Mouse (Mus musculus) liver, postnatal 0 days (tissue): ENCODE measurements at regions not wholly inside any gene's neighbourhood (a gene's known extent, or its start where the extent isn't known, plus 50 kb on each side); places are given as distances from the start of the nearest gene placed in this dataset.

Experiments
- ATAC-seq: fragments of 200-750 bp; cut with Nextera tagmentation; 2 replicates; pipeline ENCODE4 v1.8.0; 2017; ENCODE audit warnings: mild to moderate bottlenecking, moderate library complexity
- DNase-seq: peaks from one replicate; pipeline ENCODE4 v3.0.0-alpha.2; 2016
- H3K27ac ChIP-seq: fragments of 300-500 bp; sonication (generic); 2 replicates; pipeline ENCODE4 v1.5.1; 2014; ENCODE audit warnings: antibody characterized with exemption, moderate library complexity, mild to moderate bottlenecking, low read depth
- H3K27me3 ChIP-seq: fragments of 300-500 bp; sonication (generic); 2 replicates; pipeline ENCODE4 v1.6.1; 2014; ENCODE audit warnings: low read length, control low read depth, mixed read lengths; ENCODE audit not compliant: insufficient read depth
- H3K36me3 ChIP-seq: fragments of 300-500 bp; sonication (generic); replicated peaks from 2 replicates; pipeline ENCODE4 v1.6.1; 2014; ENCODE audit warnings: mild to moderate bottlenecking, control low read depth, low read length, moderate library complexity, mixed read lengths; ENCODE audit not compliant: insufficient read depth
- H3K4me1 ChIP-seq: fragments of 300-500 bp; sonication (generic); 2 replicates; pipeline ENCODE4 v1.6.1; 2014; ENCODE audit warnings: antibody characterized with exemption, mild to moderate bottlenecking, control low read depth; ENCODE audit not compliant: insufficient read depth
- H3K4me2 ChIP-seq: fragments of 300-500 bp; sonication (generic); 2 replicates; pipeline ENCODE4 v1.6.1; 2014; ENCODE audit warnings: low read depth, mild to moderate bottlenecking, low read length, moderate library complexity, mixed read lengths
- H3K4me3 ChIP-seq: fragments of 300-500 bp; sonication (generic); 2 replicates; pipeline ENCODE4 v1.5.1; 2014; ENCODE audit warnings: low read depth, low read length
- H3K9ac ChIP-seq: fragments of 300-500 bp; sonication (generic); replicated peaks from 2 replicates; pipeline ENCODE4 v1.6.1; 2014; ENCODE audit warnings: mild to moderate bottlenecking, moderate library complexity
- H3K9me3 ChIP-seq: fragments of 300-500 bp; sonication (generic); 2 replicates; pipeline ENCODE4 v1.6.1; 2016; ENCODE audit warnings: mild to moderate bottlenecking, control low read depth, low read length, mixed read lengths
- CTCF ChIP-seq: sonication (generic); IDR thresholded peaks from 2 replicates; pipeline ENCODE4 v1.5.1; 2016; ENCODE audit warnings: antibody characterized with exemption, low read depth
- EP300 ChIP-seq: IDR thresholded peaks from 2 replicates; pipeline ENCODE4 v1.6.1; 2016; ENCODE audit warnings: antibody characterized with exemption, low read depth, mild to moderate bottlenecking
- WGBS: fragments of 180-500 bp; shearing (Covaris S2); extraction: QIAGEN DNeasy Blood & Tissue Kit; methylation state at CpG from one replicate; pipeline ENCODE4 v1.1.7; 2014; ENCODE audit not compliant: insufficient replicate concordance; 5-methylcytosine and 5-hydroxymethylcytosine counted together

- Histone ChIP-seq H3K27me3 (no peaks in the 10 kb centered on the region), H3K27ac (no peak overlapping the region), H3K4me3 (no peak overlapping the region), H3K36me3 (no peaks in the 10 kb centered on the region), H3K4me2 (no peak overlapping the region), H3K9ac (no peak overlapping the region), H3K9me3 (no peaks in the 10 kb centered on the region), H3K4me1 (no peaks in the 10 kb centered on the region)
- TF ChIP-seq CTCF (no peak), EP300 (no peak)
- 59% methylated on average over 2 of the region's 2 CpGs for WGBS
- ATAC-seq (no peak), DNase-seq (no peak)
Observed at GRCm38 (mm10) chr3:102354771-102355170, 114.9 kb upstream of the Ngf start.

- Histone ChIP-seq H3K27ac (no peak overlapping the region), H3K9ac (no peak overlapping the region)
- 79% methylated on average over 6 of the region's 6 CpGs for WGBS
Observed at GRCm38 (mm10) chr3:102353277-102353900, 116.3 kb upstream of the Ngf start.

GRCm38 (mm10) chr3:102346077-102346476 lies 123.6 kb upstream of the Ngf start:
- no peak overlapping the region for H3K4me2 ChIP-seq
- no peaks in the 10 kb centered on the region for H3K9me3 ChIP-seq
- H3K4me1 ChIP-seq: no peaks in the 10 kb centered on the region
- H3K27me3 ChIP-seq: no peaks in the 10 kb centered on the region
- H3K27ac ChIP-seq: no peak overlapping the region
- TF ChIP-seq EP300 (no peak), CTCF (no peak)
- H3K4me3 ChIP-seq: no peak overlapping the region
- H3K9ac ChIP-seq: no peak overlapping the region
- H3K36me3 ChIP-seq: no peaks in the 10 kb centered on the region
- ATAC-seq: no peak
- no peak for DNase-seq
- 60% methylated on average over 3 of the region's 3 CpGs for WGBS

More at GRCm38 (mm10) chr3:102353277-102353900, 116.3 kb upstream of the Ngf start:
- DNase-seq (no peak), ATAC-seq (no peak)
- H3K4me2 ChIP-seq: no peak overlapping the region
- H3K4me3 ChIP-seq: no peak overlapping the region
- TF ChIP-seq EP300 (no peak), CTCF (no peak)
- H3K36me3 ChIP-seq: no peaks in the 10 kb centered on the region
- no peaks in the 10 kb centered on the region for H3K27me3 ChIP-seq
- no peaks in the 10 kb centered on the region for H3K4me1 ChIP-seq
- H3K9me3 ChIP-seq: no peaks in the 10 kb centered on the region

- Histone ChIP-seq H3K27ac (no peak overlapping the region), H3K4me3 (no peak overlapping the region), H3K9me3 (no peaks in the 10 kb centered on the region), H3K36me3 (no peaks in the 10 kb centered on the region), H3K27me3 (no peaks in the 10 kb centered on the region), H3K4me1 (no peaks in the 10 kb centered on the region), H3K9ac (no peak overlapping the region), H3K4me2 (no peak overlapping the region)
- DNase-seq: no peak
- ATAC-seq: no peak
- no peak for TF ChIP-seq CTCF
- no peak for TF ChIP-seq EP300
- WGBS: 68% methylated on average over 5 of the region's 5 CpGs
Observed at GRCm38 (mm10) chr3:102345291-102345690, 124.4 kb upstream of the Ngf start.

- Histone ChIP-seq H3K9ac (no peak overlapping the region), H3K9me3 (no peaks in the 10 kb centered on the region), H3K4me1 (no peaks in the 10 kb centered on the region), H3K36me3 (no peaks in the 10 kb centered on the region), H3K27ac (no peak overlapping the region), H3K4me2 (no peak overlapping the region), H3K4me3 (no peak overlapping the region), H3K27me3 (no peaks in the 10 kb centered on the region)
- TF ChIP-seq EP300: no peak
- no peak for TF ChIP-seq CTCF
- ATAC-seq (no peak), DNase-seq (no peak)
- 42% methylated on average over 5 of the region's 5 CpGs for WGBS
Observed at GRCm38 (mm10) chr3:102340731-102341130, 129.0 kb upstream of the Ngf start.

- DNase-seq: no peak
- Histone ChIP-seq H3K27ac (no peak overlapping the region), H3K4me1 (no peaks in the 10 kb centered on the region), H3K27me3 (no peaks in the 10 kb centered on the region), H3K9ac (no peak overlapping the region), H3K36me3 (no peaks in the 10 kb centered on the region), H3K4me3 (no peak overlapping the region), H3K9me3 (no peaks in the 10 kb centered on the region), H3K4me2 (no peak overlapping the region)
- 74% methylated on average over 8 of the region's 8 CpGs for WGBS
- no peak for ATAC-seq
- TF ChIP-seq CTCF (no peak), EP300 (no peak)
Observed at GRCm38 (mm10) chr3:102337881-102338280, 131.8 kb upstream of the Ngf start.

- H3K27me3 ChIP-seq: no peaks in the 10 kb centered on the region
- no peaks in the 10 kb centered on the region for H3K9me3 ChIP-seq
- H3K36me3 ChIP-seq: no peaks in the 10 kb centered on the region
- H3K27ac ChIP-seq: no peak overlapping the region
- no peak for DNase-seq
- no peak overlapping the region for H3K4me3 ChIP-seq
- WGBS: 60% methylated on average over 2 of the region's 2 CpGs
- TF ChIP-seq EP300 (no peak), CTCF (no peak)
- H3K9ac ChIP-seq: no peak overlapping the region
- H3K4me2 ChIP-seq: no peak overlapping the region
- no peaks in the 10 kb centered on the region for H3K4me1 ChIP-seq
- no peak for ATAC-seq
Observed at GRCm38 (mm10) chr3:102336184-102336583, 131.7 kb upstream of the Vangl1 start.
